Mouse (Mus musculus) right cerebral cortex, postnatal 10 days (tissue): ENCODE measurements around the gene Lactb.

ENCODE experiments used
- DNase-seq, 2 experiments: peaks; one replicate each; pipeline ENCODE4 v3.0.0; 2021; ENCODE audit warnings: low spot score in 2 of 2

Gene Lactb

GRCm38 (mm10) chr9:66975239-66975645, at the start of gene Lactb:
Gene Lactb, minus strand, starts transcription at chr9:66975484.
- peak; percentile 97 for DNase-seq

- no peak for DNase-seq
These were observed 48.1 kb upstream of the Lactb start for GRCm38 (mm10) chr9:67023371-67023770.

GRCm38 (mm10) chr9:67020063-67020462, 44.8 kb upstream of the Lactb start:
- no peak for DNase-seq

- DNase-seq, result no peak
These were observed 38.2 kb upstream of the Lactb start for GRCm38 (mm10) chr9:67013501-67013900.

GRCm38 (mm10) chr9:67012470-67012869, 37.2 kb upstream of the Lactb start:
- no peak for DNase-seq

GRCm38 (mm10) chr9:67011483-67011882, 36.2 kb upstream of the Lactb start:
- no peak for DNase-seq

GRCm38 (mm10) chr9:67008781-67009180, 33.5 kb upstream of the Lactb start:
- no peak for DNase-seq

GRCm38 (mm10) chr9:67006376-67006775, 31.1 kb upstream of the Lactb start:
- no peak for DNase-seq

GRCm38 (mm10) chr9:67005161-67005742, 30.0 kb upstream of the Lactb start:
- DNase-seq, result peak in 1 of 2 experiments; percentile 64

GRCm38 (mm10) chr9:67003656-67004055, 28.4 kb upstream of the Lactb start:
- no peak for DNase-seq

GRCm38 (mm10) chr9:67003156-67003555, 27.9 kb upstream of the Lactb start:
- no peak for DNase-seq

- DNase-seq, result no peak
These were observed 26.2 kb upstream of the Lactb start for GRCm38 (mm10) chr9:67001506-67001905.

GRCm38 (mm10) chr9:67001050-67001449, 25.8 kb upstream of the Lactb start:
- DNase-seq, result peak; percentile 71 to 80

- DNase-seq, result no peak
These were observed 24.4 kb upstream of the Lactb start for GRCm38 (mm10) chr9:66999698-67000097.

- no peak for DNase-seq
These were observed 16.6 kb upstream of the Lactb start for GRCm38 (mm10) chr9:66991750-66992410.

- no peak for DNase-seq
These were observed 15.9 kb upstream of the Lactb start for GRCm38 (mm10) chr9:66991021-66991749.

- no peak for DNase-seq
These were observed 14.8 kb upstream of the Lactb start for GRCm38 (mm10) chr9:66990046-66990445.

GRCm38 (mm10) chr9:66989581-66989980, 14.3 kb upstream of the Lactb start:
- DNase-seq, result no peak

GRCm38 (mm10) chr9:66988888-66989414, 13.7 kb upstream of the Lactb start:
- DNase-seq, result peak in 1 of 2 experiments; percentile 41

GRCm38 (mm10) chr9:66988198-66988887, 13.1 kb upstream of the Lactb start:
- no peak for DNase-seq

GRCm38 (mm10) chr9:66985377-66985776, 10.1 kb upstream of the Lactb start:
- peak in 1 of 2 experiments; percentile 39 for DNase-seq

- no peak for DNase-seq
These were observed 6.8 kb upstream of the Lactb start for GRCm38 (mm10) chr9:66982085-66982484.
